Mouse (Mus musculus) myocyte (in vitro differentiated cells): ENCODE data around the gene Gm20671.

Experiments
- CEBPB ChIP-seq: IDR thresholded peaks from 2 replicates; pipeline ENCODE4 v1.6.1; 2011; ENCODE audit warnings: mild to moderate bottlenecking, moderate library complexity; ENCODE audit not compliant: poor library complexity, insufficient read depth, severe bottlenecking
- E2F4 ChIP-seq: IDR thresholded peaks from one replicate; pipeline ENCODE4 v1.6.1; 2011; ENCODE audit warnings: mild to moderate bottlenecking, control low read depth, moderate library complexity; ENCODE audit not compliant: insufficient read depth
- MAX ChIP-seq: IDR thresholded peaks from one replicate; pipeline ENCODE4 v1.6.1; 2011; ENCODE audit warnings: low read depth, mild to moderate bottlenecking, control low read depth
- MYOD1 ChIP-seq, 3 experiments: IDR thresholded peaks; one replicate each; pipeline ENCODE4 v1.6.1; 2011; ENCODE audit warnings: control low read depth in 2 of 3, low read depth in 2 of 3, mild to moderate bottlenecking in 2 of 3, moderate library complexity in 1 of 3; ENCODE audit not compliant: insufficient read length in 2 of 3, control insufficient read depth in 1 of 3
- MYOG ChIP-seq, 3 experiments: IDR thresholded peaks; one replicate each; pipeline ENCODE4 v1.6.1; 2011; ENCODE audit warnings: control low read depth in 2 of 3, low read depth in 2 of 3, mild to moderate bottlenecking in 2 of 3; ENCODE audit not compliant: insufficient read length in 2 of 3, control insufficient read depth in 1 of 3, insufficient read depth in 1 of 3
- POLR2A ChIP-seq: IDR thresholded peaks from one replicate; pipeline ENCODE4 v1.6.1; 2011; ENCODE audit warnings: low read depth, mild to moderate bottlenecking, control low read depth, moderate library complexity; ENCODE audit not compliant: insufficient read length
- POLR2AphosphoS2 ChIP-seq: IDR thresholded peaks from one replicate; pipeline ENCODE4 v1.6.1; 2011; ENCODE audit warnings: low read depth, control low read depth; ENCODE audit not compliant: insufficient read length
- REST ChIP-seq: IDR thresholded peaks from one replicate; pipeline ENCODE4 v1.6.1; 2011; ENCODE audit warnings: mild to moderate bottlenecking, control low read depth, moderate library complexity; ENCODE audit not compliant: insufficient read depth, insufficient read length
- SRF ChIP-seq: IDR thresholded peaks from one replicate; pipeline ENCODE4 v1.6.1; 2011; ENCODE audit warnings: low read depth; ENCODE audit not compliant: control insufficient read depth, insufficient read length
- TCF12 ChIP-seq: IDR thresholded peaks from one replicate; pipeline ENCODE4 v1.6.1; 2011; ENCODE audit warnings: mild to moderate bottlenecking, control low read depth; ENCODE audit not compliant: poor library complexity, insufficient read depth, severe bottlenecking
- TCF3 ChIP-seq: IDR thresholded peaks from one replicate; pipeline ENCODE4 v1.6.1; 2011; ENCODE audit warnings: low read depth, control low read depth; ENCODE audit not compliant: insufficient read length
- USF1 ChIP-seq: IDR thresholded peaks from one replicate; pipeline ENCODE4 v1.6.1; 2011; ENCODE audit warnings: low read depth, mild to moderate bottlenecking, control low read depth, moderate library complexity

GRCm38 (mm10) chr5:32693411-32693810, 133.5 kb downstream of the Gm20671 start:
- TF ChIP-seq MYOD1 (IDR thresholded peaks at IDR 0.05; ENCODE audit: control insufficient read depth in 1 of 3, insufficient read length in 2 of 3, low read depth in 2 of 3) (no peak), POLR2AphosphoS2 (no peak), E2F4 (no peak), MYOG (IDR thresholded peaks at IDR 0.05; ENCODE audit: control insufficient read depth in 1 of 3, insufficient read depth in 1 of 3, insufficient read length in 2 of 3, low read depth in 2 of 3) (no peak), POLR2A (no peak), TCF3 (no peak), USF1 (no peak), MAX (no peak), CEBPB (no peak), REST (no peak), TCF12 (no peak), SRF (no peak)
